ENCODE assay signal across 12 mouse cellular contexts in genomic region chr2:167761404-167761936, GRCm38 (mm10).
DNase-seq lines count a peak whose midpoint lies in the region; ATAC-seq and TF ChIP-seq lines count a peak whose summit lies in the region.
"Had no signal": no experiment of that assay in that cellular context is flagged by ENCODE, and none has a peak within 500 bp of the region (broad histone marks: within the 10 kb centered on the region; RNA-seq: fewer than 3 reads in every experiment).

No protein-coding gene starts in this region.

- H3K9me3 ChIP-seq in heart, embryonic 11.5 days (replicated peaks; ENCODE audit: control insufficient read depth, low read length): no peaks in the 10 kb centered on the region
- H3K9me3 ChIP-seq in heart, embryonic 15.5 days (replicated peaks): no peaks in the 10 kb centered on the region
- no peaks in the 10 kb centered on the region for H3K9me3 ChIP-seq in stomach, postnatal 0 days (ENCODE audit: control insufficient read depth, low read length)

- TF ChIP-seq POLR2A in spleen, adult 2 months (IDR thresholded peaks at IDR 0.05; ENCODE audit: low read depth, low read length): no peak
- no peak for TF ChIP-seq POLR2A in thymus, adult 2 months (IDR thresholded peaks at IDR 0.05; ENCODE audit: control insufficient read depth, extremely low read depth, insufficient read depth, low read length, poor library complexity)

- H3K27me3 ChIP-seq in heart, embryonic 11.5 days (ENCODE audit: control insufficient read depth, insufficient read depth, low read length): no peaks in the 10 kb centered on the region
- H3K27me3 ChIP-seq in spleen, adult 2 months (ENCODE audit: control insufficient read depth, insufficient read depth, low read length): no peaks in the 10 kb centered on the region
- H3K27me3 ChIP-seq in heart, embryonic 15.5 days: no peaks in the 10 kb centered on the region
- H3K27me3 ChIP-seq in stomach, postnatal 0 days (ENCODE audit: control insufficient read depth, insufficient read depth, low read length): no peaks in the 10 kb centered on the region
- H3K27me3 ChIP-seq in thymus, adult 2 months (ENCODE audit: control insufficient read depth, insufficient read depth, low read length): no peaks in the 10 kb centered on the region

- DNase-seq in heart, postnatal 25 days (ENCODE audit: low spot score): no peak
- DNase-seq in spleen, adult 2 months (ENCODE audit: low read depth in 1 of 2, low spot score in 2 of 2): no peak
- DNase-seq in spleen, adult 18-20 months: no peak
- no peak for DNase-seq in stomach, postnatal 0 days (ENCODE audit: low spot score)
- DNase-seq in testis, postnatal 10 days (ENCODE audit: low spot score): no peak
- no peak for DNase-seq in thymus, adult 2 months
- DNase-seq: cerebellum, postnatal 25 days; gastrocnemius, postnatal 10 days; lung, postnatal 14 days; right cerebral cortex, postnatal 14 days had no signal

- TF ChIP-seq CTCF in spleen, adult 2 months (IDR thresholded peaks at IDR 0.05; ENCODE audit: extremely low read depth, insufficient read depth, insufficient read length, insufficient replicate concordance): no peak
- TF ChIP-seq CTCF in stomach, postnatal 0 days (IDR thresholded peaks at IDR 0.05; ENCODE audit: low read depth): no peak
- no peak for TF ChIP-seq CTCF in thymus, adult 2 months (IDR thresholded peaks at IDR 0.05; ENCODE audit: borderline replicate concordance, control insufficient read depth, extremely low read depth, insufficient read depth, low read length, poor library complexity)

- intact Hi-C loops in heart, postnatal 25 days (cut with DNase I): loop anchor here (5.0 kb wide), 1 partner anchor 131 kb away; no protein-coding TSS in a partner anchor

- H3K9ac ChIP-seq in heart, embryonic 11.5 days (ENCODE audit: low read depth, low read length): peak overlapping the region; percentile 34; the same call in 1 of the 2 replicates
- H3K9ac ChIP-seq in heart, embryonic 15.5 days: no peak overlapping the region
- no peak overlapping the region for H3K9ac ChIP-seq in stomach, postnatal 0 days (ENCODE audit: low read length)

- peaks cover 39% of the 10 kb centered on the region for H3K4me1 ChIP-seq in heart, embryonic 11.5 days (ENCODE audit: control insufficient read depth, insufficient read depth, low read length)
- no peaks in the 10 kb centered on the region; the same call in 1 of the 2 replicates for H3K4me1 ChIP-seq in spleen, adult 2 months (ENCODE audit: control insufficient read depth, insufficient read depth, insufficient read length)
- peaks cover 31% of the 10 kb centered on the region for H3K4me1 ChIP-seq in heart, embryonic 15.5 days (replicated peaks)
- H3K4me1 ChIP-seq in stomach, postnatal 0 days (replicated peaks; ENCODE audit: control insufficient read depth, insufficient read depth): peaks cover 8% of the 10 kb centered on the region; the same call in 1 of the 2 replicates
- no peaks in the 10 kb centered on the region for H3K4me1 ChIP-seq in thymus, adult 2 months (replicated peaks; ENCODE audit: control insufficient read depth, insufficient read depth, low read length)

- no peak overlapping the region for H3K4me2 ChIP-seq in heart, embryonic 11.5 days
- H3K4me2 ChIP-seq in heart, embryonic 15.5 days: no peak overlapping the region
- no peak overlapping the region for H3K4me2 ChIP-seq in stomach, postnatal 0 days (replicated peaks; ENCODE audit: low read depth)

- WGBS in heart, embryonic 11.5 days (ENCODE audit: insufficient replicate concordance): 63% methylated on average over 17 of the region's 17 CpGs
- 75% methylated on average over 17 of the region's 17 CpGs for WGBS in spleen, adult 2 months
- 67% methylated on average over 17 of the region's 17 CpGs for WGBS in heart, embryonic 15.5 days
- WGBS in stomach, postnatal 0 days: 73% methylated on average over 17 of the region's 17 CpGs
- WGBS in thymus, adult 2 months: 89% methylated on average over 17 of the region's 17 CpGs

- H3K4me3 ChIP-seq in heart, embryonic 11.5 days (ENCODE audit: low read depth, low read length): no peak overlapping the region
- no peak overlapping the region for H3K4me3 ChIP-seq in spleen, adult 2 months (ENCODE audit: extremely low read depth, insufficient read depth, insufficient read length)
- H3K4me3 ChIP-seq in heart, embryonic 15.5 days: no peak overlapping the region
- no peak overlapping the region for H3K4me3 ChIP-seq in stomach, postnatal 0 days (ENCODE audit: low read depth, low read length)
- H3K4me3 ChIP-seq in thymus, adult 2 months (ENCODE audit: control insufficient read depth, insufficient read depth, low read length): no peak overlapping the region

- TF ChIP-seq EP300 in stomach, postnatal 0 days (optimal IDR thresholded peaks at IDR 0.05): no peak

- no peak for ATAC-seq in heart, embryonic 11.5 days (replicated peaks; ENCODE audit: insufficient number of reproducible peaks, low FRiP score, low TSS enrichment)
- no peak for ATAC-seq in heart, embryonic 15.5 days (replicated peaks; ENCODE audit: insufficient number of reproducible peaks, insufficient read depth, low FRiP score, low read depth)
- no peak for ATAC-seq in stomach, postnatal 0 days (ENCODE audit: low FRiP score, low TSS enrichment)

- no peaks in the 10 kb centered on the region for H3K36me3 ChIP-seq in heart, embryonic 11.5 days (ENCODE audit: control insufficient read depth, insufficient read depth, low read length)
- H3K36me3 ChIP-seq in spleen, adult 2 months (ENCODE audit: control insufficient read depth, insufficient read depth, low read length): no peaks in the 10 kb centered on the region
- no peaks in the 10 kb centered on the region for H3K36me3 ChIP-seq in heart, embryonic 15.5 days
- H3K36me3 ChIP-seq in stomach, postnatal 0 days (ENCODE audit: control insufficient read depth, insufficient read depth, low read length): no peaks in the 10 kb centered on the region
- H3K36me3 ChIP-seq in thymus, adult 2 months (ENCODE audit: control insufficient read depth, insufficient read depth, low read length): no peaks in the 10 kb centered on the region

- no peak overlapping the region for H3K27ac ChIP-seq in heart, embryonic 11.5 days (ENCODE audit: low read depth, low read length)
- H3K27ac ChIP-seq in spleen, adult 2 months (ENCODE audit: insufficient read depth, low read length): 0 out of 2 replicates have a peak overlapping the region, but pooled peaks have one; percentile 47
- 0 out of 2 replicates have a peak overlapping the region, but pooled peaks have one; percentile 2 for H3K27ac ChIP-seq in heart, embryonic 15.5 days
- peak overlapping the region; percentile 58 for H3K27ac ChIP-seq in stomach, postnatal 0 days (replicated peaks)
- no peak overlapping the region for H3K27ac ChIP-seq in thymus, adult 2 months (ENCODE audit: control insufficient read depth, insufficient read depth, low read length)

Comparison
In these comparisons a context has a peak if more than half of its experiments do, and no peak if none do; other contexts are left out.
1. H3K27ac ChIP-seq: peak in spleen, adult 2 months (single experiment), heart, embryonic 15.5 days (single experiment) and stomach, postnatal 0 days (single experiment); none in heart, embryonic 11.5 days (single experiment) and thymus, adult 2 months (single experiment).